Mouse (Mus musculus): ENCODE measurements around the gene Gzmc. TPM values are rescaled to one million over a fixed set of nuclear protein-coding genes. Genes with fewer than 3 reads are reported as not detected.

The Gzmc gene
- 1 to 10 TPM; 4.9 to 7.4 TPM for polyA plus RNA-seq (2017; shearing (Covaris generic))

GRCm38 (mm10) chr14:56234556-56234955 lies at the start of gene Gzmc:
Gene Gzmc, minus strand, starts transcription at chr14:56234656.

GRCm38 (mm10) chr14:56262153-56262552 lies 27.7 kb upstream of the Gzmc start, which contains the start of gene Gzmb:
Gene Gzmb, minus strand, starts transcription at chr14:56262260.

GRCm38 (mm10) chr14:56211317-56211716 lies 23.1 kb downstream of the Gzmc start, which contains the start of gene Gzmf:
Gene Gzmf, minus strand, starts transcription at chr14:56211417.

Other genes with a start within 250 kb of the Gzmc start
- gene Mcpt1, start 216.7 kb downstream of the Gzmc start, polyA plus RNA-seq (2017; shearing (Covaris generic)) = not detected
- gene Mcpt9, start 204.2 kb downstream of the Gzmc start, polyA plus RNA-seq (2017; shearing (Covaris generic)) = under 1 TPM in 1 of 2 experiments, not detected in 1; 0.32 TPM
- gene Mcpt2, start 192.6 kb downstream of the Gzmc start, polyA plus RNA-seq (2017; shearing (Covaris generic)) = not detected
- gene Mcpt4, start 172.3 kb downstream of the Gzmc start, polyA plus RNA-seq (2017; shearing (Covaris generic)) = not detected
- under 1 TPM; 0.19 to 0.58 TPM for gene Mcpt8, start 149.4 kb downstream of the Gzmc start, polyA plus RNA-seq (2017; shearing (Covaris generic))
- under 1 TPM in 1 of 2 experiments, not detected in 1; 0.54 TPM for gene Ctsg, start 132.1 kb downstream of the Gzmc start, polyA plus RNA-seq (2017; shearing (Covaris generic))
- gene Gzme, start 114.0 kb downstream of the Gzmc start, polyA plus RNA-seq (2017; shearing (Covaris generic)) = under 1 TPM in 1 of 2 experiments, not detected in 1; 0.18 TPM
- gene Gzmd, start 102.0 kb downstream of the Gzmc start, polyA plus RNA-seq (2017; shearing (Covaris generic)) = under 1 TPM in 1 of 2 experiments, not detected in 1; 0.29 TPM
- not detected for gene Gzmg, start 75.1 kb downstream of the Gzmc start, polyA plus RNA-seq (2017; shearing (Covaris generic))
- gene Gzmn, start 60.1 kb downstream of the Gzmc start, polyA plus RNA-seq (2017; shearing (Covaris generic)) = not detected
- gene Gzmf, start 23.2 kb downstream of the Gzmc start, polyA plus RNA-seq (2017; shearing (Covaris generic)) = not detected
- gene Gzmb, start 27.6 kb upstream of the Gzmc start, polyA plus RNA-seq (2017; shearing (Covaris generic)) = 10 to 100 TPM in 1 of 2 experiments, 1 to 10 TPM in 1; 4.9 to 17.7 TPM
- under 1 TPM; 0.24 to 0.33 TPM for gene Atp12a, start 130.4 kb upstream of the Gzmc start, polyA plus RNA-seq (2017; shearing (Covaris generic))
- gene Rnf17, start 167.9 kb upstream of the Gzmc start, polyA plus RNA-seq (2017; shearing (Covaris generic)) = under 1 TPM; 0.35 to 0.54 TPM